Mouse (Mus musculus) layer of hippocampus, adult 2 months (tissue): ENCODE results near the gene Zbed4. TPM values are rescaled to one million over a fixed set of nuclear protein-coding genes. Genes with fewer than 3 reads are reported as not detected.
A peak's percentile ranks its signal among the peaks of the same experiment; 100 is the strongest.
"Not testable (repeated sequence)": the region's sequence is repeated elsewhere in the genome, so short reads cannot be mapped to it uniquely, and the experiment has no call there.

Source experiments
- DNase-seq, 2 experiments: peaks; one replicate each; pipeline ENCODE4 v3.0.0; 2022; ENCODE audit warnings: low spot score in 2 of 2
- H3K27ac ChIP-seq: fragments of 200-600 bp; 2 replicates; pipeline ENCODE4 v1.8.1; 2022
- H3K4me3 ChIP-seq: fragments of 200-600 bp; 2 replicates; pipeline ENCODE4 v1.8.1; 2022; ENCODE audit warnings: mild to moderate bottlenecking
- CTCF ChIP-seq: fragments of 200-600 bp; conservative IDR thresholded peaks from 2 replicates; pipeline ENCODE4 v1.8.1; 2022; ENCODE audit warnings: antibody characterized with exemption, mild to moderate bottlenecking, moderate library complexity
- total RNA-seq, 2 experiments: library from RNA; stranded (reverse); gene quantifications; 2 replicates each; pipeline ENCODE4 v1.2.3; 2021

The Zbed4 gene
- total RNA-seq, 2 experiments from 2014 or later, result 9.1 to 9.4 TPM

- no peak for TF ChIP-seq CTCF
Observed at GRCm38 (mm10) chr15:88799950-88800371, 48.5 kb downstream of the Zbed4 start.

GRCm38 (mm10) chr15:88800921-88801354, 49.5 kb downstream of the Zbed4 start:
- H3K27ac ChIP-seq, result no peak overlapping the region
- no peak for DNase-seq
- H3K4me3 ChIP-seq, result no peak overlapping the region
- no peak for TF ChIP-seq CTCF

More at GRCm38 (mm10) chr15:88799950-88800371, 48.5 kb downstream of the Zbed4 start:
- DNase-seq, result no peak
- H3K27ac ChIP-seq, result no peak overlapping the region
- no peak overlapping the region for H3K4me3 ChIP-seq

GRCm38 (mm10) chr15:88801903-88802302, 50.4 kb downstream of the Zbed4 start:
- no peak for TF ChIP-seq CTCF
- no peak for DNase-seq

GRCm38 (mm10) chr15:88802348-88802747, 50.9 kb downstream of the Zbed4 start:
- TF ChIP-seq CTCF, result no peak
- no peak for DNase-seq
- no peak overlapping the region for H3K27ac ChIP-seq
- no peak overlapping the region for H3K4me3 ChIP-seq

More at GRCm38 (mm10) chr15:88801903-88802302, 50.4 kb downstream of the Zbed4 start:
- no peak overlapping the region for H3K4me3 ChIP-seq
- H3K27ac ChIP-seq, result no peak overlapping the region

GRCm38 (mm10) chr15:88808121-88808520, 56.7 kb downstream of the Zbed4 start:
- no peak for TF ChIP-seq CTCF
- no peak overlapping the region for H3K27ac ChIP-seq
- no peak overlapping the region for H3K4me3 ChIP-seq
- no peak for DNase-seq

- no peak overlapping the region for H3K4me3 ChIP-seq
- TF ChIP-seq CTCF, result no peak
- no peak for DNase-seq
- no peak overlapping the region for H3K27ac ChIP-seq
Observed at GRCm38 (mm10) chr15:88810369-88810768, 58.9 kb downstream of the Zbed4 start.

- no peak for DNase-seq
- Histone ChIP-seq H3K4me3 (no peak overlapping the region), H3K27ac (no peak overlapping the region)
- 0 out of 2 replicates have a peak, but pooled peaks have one; percentile 3 for TF ChIP-seq CTCF
Observed at GRCm38 (mm10) chr15:88813262-88813661, 61.8 kb downstream of the Zbed4 start.

GRCm38 (mm10) chr15:88813873-88814272, 62.4 kb downstream of the Zbed4 start:
- DNase-seq, H3K27ac ChIP-seq, H3K4me3 ChIP-seq: not testable (repeated sequence)

- Histone ChIP-seq H3K4me3 (no peak overlapping the region), H3K27ac (no peak overlapping the region)
- peak; percentile 63 for TF ChIP-seq CTCF
- DNase-seq, result no peak
Observed at GRCm38 (mm10) chr15:88814411-88815047, 63.1 kb downstream of the Zbed4 start.

- Histone ChIP-seq H3K27ac (no peak overlapping the region), H3K4me3 (no peak overlapping the region)
- no peak for TF ChIP-seq CTCF
- no peak for DNase-seq
Observed at GRCm38 (mm10) chr15:88815196-88815700, 63.8 kb downstream of the Zbed4 start.

GRCm38 (mm10) chr15:88819026-88819905, 67.8 kb downstream of the Zbed4 start, which contains the start of the genes Alg12 and Creld2:
Gene Alg12 (minus strand): TSS chr15:88819318.
Gene Creld2 (plus strand): TSS chr15:88819646.
- H3K27ac ChIP-seq, result peak within 1 kb of the TSS; percentile 92
- DNase-seq, result peak; percentile 99 to 100
- peak within 1 kb of the TSS; percentile 92 for H3K4me3 ChIP-seq
- TF ChIP-seq CTCF, result no peak

GRCm38 (mm10) chr15:88819906-88820303, 68.4 kb downstream of the Zbed4 start:
- no peak for DNase-seq
- peak overlapping the region; percentile 92 for H3K4me3 ChIP-seq
- TF ChIP-seq CTCF, result no peak
- H3K27ac ChIP-seq, result peak overlapping the region; percentile 62

- no peak overlapping the region for H3K4me3 ChIP-seq
- H3K27ac ChIP-seq, result no peak overlapping the region
- no peak for TF ChIP-seq CTCF
- no peak for DNase-seq
Observed at GRCm38 (mm10) chr15:88821403-88821802, 69.9 kb downstream of the Zbed4 start.
